Comparison of ENCODE assay signal across 31 mouse cellular contexts in the genomic region with DNA sequence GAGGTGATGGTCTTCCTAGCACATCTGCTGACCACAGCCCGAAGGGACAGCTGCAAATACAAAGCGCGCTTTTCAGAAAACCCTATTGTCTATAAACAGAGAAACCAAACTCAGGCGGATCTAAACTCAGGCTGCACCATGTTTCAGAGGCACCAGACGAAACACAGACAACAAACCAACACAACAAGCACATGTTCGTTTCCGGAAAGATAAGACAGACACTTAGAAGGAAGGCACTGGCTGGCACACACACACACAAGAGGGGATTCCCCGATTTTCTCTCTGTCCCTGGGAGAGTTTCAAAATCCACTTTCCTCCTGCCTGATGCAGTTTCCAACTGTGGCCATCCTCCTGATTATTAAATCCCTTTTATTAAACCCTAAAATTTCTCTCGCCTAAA. TPM values are rescaled to one million over a fixed set of nuclear protein-coding genes. Genes with fewer than 3 reads are reported as not detected.
"Had no signal": no experiment of that assay in that cellular context is flagged by ENCODE, and none has a peak within 500 bp of the region (broad histone marks: within the 10 kb centered on the region; RNA-seq: fewer than 3 reads in every experiment).

No protein-coding gene starts in this region.

RNA-seq across cellular contexts. Expression of a gene that starts 16.8 kb away (rescaled TPM):
- total RNA-seq: common myeloid progenitor, adult 5-6 weeks; forebrain, postnatal 0 days; gastrocnemius, adult 18-20 months; gastrocnemius, adult 2 months; gastrocnemius, adult 8-10 months; gastrocnemius, postnatal 10 days; gastrocnemius, postnatal 14 days; gastrocnemius, postnatal 25 days; gastrocnemius, postnatal 36 days; gastrocnemius, postnatal 4 days; granulocyte monocyte progenitor cell, adult 5-6 weeks; heart, adult 18-20 months; heart, adult 2 months; heart, adult 8-10 months had no signal
- polyA plus RNA-seq: cortical plate, adult 2 months; embryonic facial prominence, embryonic 10.5 days; embryonic facial prominence, embryonic 11.5 days; embryonic facial prominence, embryonic 12.5 days; embryonic facial prominence, embryonic 13.5 days; embryonic facial prominence, embryonic 14.5 days; embryonic facial prominence, embryonic 15.5 days; erythroblast, embryonic 14.5 days; forebrain, embryonic 10.5 days; forebrain, embryonic 11.5 days; forebrain, embryonic 12.5 days; forebrain, embryonic 13.5 days; forebrain, embryonic 14.5 days; forebrain, embryonic 15.5 days; forebrain, embryonic 16.5 days; forebrain, postnatal 0 days; frontal cortex, adult 2 months; heart, adult 2 months; heart, embryonic 10.5 days had no signal

RNA-seq across cellular contexts. Expression of a gene that starts 50.5 kb away (rescaled TPM):
- total RNA-seq: common myeloid progenitor, adult 5-6 weeks; granulocyte monocyte progenitor cell, adult 5-6 weeks had no signal
- polyA plus RNA-seq: erythroblast, embryonic 14.5 days had no signal
